Mouse (Mus musculus) brain, embryonic 14.5 days (tissue): ENCODE measurements around the gene Snapc4. TPM values are rescaled to one million over a fixed set of nuclear protein-coding genes. Genes with fewer than 3 reads are reported as not detected.

Source experiments
- DNase-seq: peaks from one replicate; pipeline ENCODE4 v3.0.0-alpha.2; 2011; ENCODE audit warnings: low read depth
- CTCF ChIP-seq: fragments of 200-500 bp; IDR thresholded peaks from 2 replicates; pipeline ENCODE4 v1.5.1; 2012; ENCODE audit warnings: inconsistent platforms, mild to moderate bottlenecking, moderate library complexity, borderline replicate concordance; ENCODE audit not compliant: insufficient read depth, insufficient read length; ENCODE audit errors: extremely low read depth
- POLR2A ChIP-seq: fragments of 200-500 bp; IDR thresholded peaks from 2 replicates; pipeline ENCODE4 v1.6.1; 2012; ENCODE audit warnings: mild to moderate bottlenecking, inconsistent platforms, borderline replicate concordance; ENCODE audit not compliant: poor library complexity, insufficient read depth, insufficient read length, severe bottlenecking; ENCODE audit errors: extremely low read depth
- polyA plus RNA-seq: library from polyadenylated mRNA; depleted of rRNA; stranded (reverse); fragments of >200 nt; gene quantifications from 2 replicates; pipeline ENCODE4 v1.2.3, GENCODE M21; 2012

Gene Snapc4
- polyA plus RNA-seq, 1 experiment = 52.9 TPM

DNA sequence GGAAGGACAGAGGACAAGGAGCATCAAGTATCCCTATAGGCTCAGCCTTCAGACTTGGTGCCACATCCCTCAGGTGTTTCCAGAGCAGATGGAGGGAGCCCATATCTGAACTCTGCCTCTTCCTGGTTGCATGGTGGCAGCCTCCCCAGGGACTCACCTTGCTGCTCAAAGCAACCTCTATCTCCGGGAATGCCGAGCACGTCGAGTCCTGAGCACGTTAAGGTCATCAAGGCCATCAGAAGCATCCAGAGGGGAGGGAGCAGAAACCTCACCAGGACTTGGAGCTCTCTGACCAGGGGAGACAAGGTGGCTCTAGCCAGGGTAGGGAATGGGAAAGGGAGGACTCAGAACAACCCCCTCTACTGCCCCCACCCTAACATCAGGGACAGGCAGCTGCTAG is 17.0 kb downstream of the Snapc4 start:
- TF ChIP-seq POLR2A (no peak), CTCF (no peak)
- DNase-seq = no peak

DNA sequence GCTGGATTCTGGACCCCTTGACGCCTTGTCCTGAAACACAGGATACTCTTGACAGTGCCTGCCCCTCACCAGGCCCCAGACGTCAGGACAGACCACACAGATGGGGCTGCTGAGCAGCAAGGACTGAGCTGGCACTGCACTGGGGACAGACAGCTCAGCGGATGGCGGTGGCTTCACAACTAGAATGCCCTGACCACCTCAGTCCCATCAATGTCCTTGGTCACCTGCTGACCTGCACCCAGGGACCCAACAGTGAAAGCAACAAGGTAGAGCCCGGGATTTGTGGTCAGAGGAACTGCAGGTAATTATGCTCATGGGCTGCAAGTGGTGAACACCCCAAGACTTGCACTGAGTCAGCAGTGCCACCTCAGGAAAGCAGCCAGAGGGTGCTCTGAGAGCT is 17.5 kb downstream of the Snapc4 start:
- TF ChIP-seq CTCF (no peak), POLR2A (no peak)
- DNase-seq = no peak

- DNase-seq = no peak
- TF ChIP-seq CTCF (no peak), POLR2A (no peak)
These were observed 19.7 kb downstream of the Snapc4 start, which contains the start of gene Card9 for GRCm38 (mm10) chr2:26360772-26361171. Card9 (minus strand) TSS chr2:26360918.

- no peak for DNase-seq
These were observed 20.5 kb downstream of the Snapc4 start for GRCm38 (mm10) chr2:26359983-26360382.

DNA sequence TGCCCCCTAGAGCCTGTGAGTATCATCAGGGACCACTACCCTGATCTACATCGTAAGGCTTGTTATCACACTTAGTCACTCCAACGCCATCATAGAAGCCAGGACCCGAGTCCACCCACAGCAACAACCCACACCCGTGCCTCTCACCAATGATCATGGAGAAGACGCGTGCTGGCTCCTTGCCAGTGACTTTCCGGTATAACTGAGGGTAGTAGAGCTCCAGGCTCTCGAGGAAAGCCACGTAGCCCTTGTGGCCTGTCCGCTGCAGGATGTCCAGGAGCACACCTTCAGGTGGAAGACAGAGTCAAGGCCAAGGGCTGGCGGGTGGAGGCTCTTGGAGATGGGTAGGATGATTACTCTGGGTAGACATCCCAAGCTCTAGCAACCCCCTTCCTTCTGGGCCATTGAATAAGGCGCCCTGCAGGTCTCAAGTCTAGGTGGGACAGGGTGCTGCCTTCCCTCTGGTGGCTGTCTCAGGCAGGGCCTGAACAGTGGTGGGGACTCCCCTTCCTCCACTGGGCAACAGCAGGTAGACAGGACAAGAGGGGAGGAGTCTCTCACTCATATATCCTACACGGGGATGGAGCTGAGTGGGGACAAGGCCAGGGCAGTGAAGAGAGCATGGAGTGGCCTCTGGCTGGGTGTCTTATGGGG is 21.7 kb downstream of the Snapc4 start:
- TF ChIP-seq CTCF (no peak), POLR2A (no peak)
- no peak for DNase-seq

More at GRCm38 (mm10) chr2:26359983-26360382, 20.5 kb downstream of the Snapc4 start:
- TF ChIP-seq CTCF = no peak
- TF ChIP-seq POLR2A = no peak

DNA sequence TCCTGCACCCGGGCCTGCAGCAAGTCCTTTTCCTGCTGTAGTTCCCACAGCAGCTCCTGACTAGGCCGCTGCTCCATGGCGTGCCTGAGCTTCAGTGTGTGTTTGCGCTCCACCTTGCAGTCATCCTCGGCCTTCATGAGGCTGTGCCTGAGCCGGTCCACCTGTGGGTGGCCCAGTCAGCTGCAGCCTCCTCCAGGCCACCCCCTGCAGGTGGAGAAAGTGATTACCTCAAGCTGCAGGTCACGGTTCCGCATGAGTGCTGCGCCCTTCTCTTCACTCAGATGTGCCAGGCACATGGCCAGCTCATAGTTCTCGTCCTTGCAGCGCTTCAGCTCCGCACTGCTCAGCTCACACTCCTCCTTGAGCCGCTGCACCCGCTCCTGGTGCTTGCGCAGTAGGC is 23.0 kb downstream of the Snapc4 start:
- no peak for TF ChIP-seq CTCF
- no peak for TF ChIP-seq POLR2A
- DNase-seq = no peak

- no peak for TF ChIP-seq POLR2A
- TF ChIP-seq CTCF = no peak
- no peak for DNase-seq
These were observed 23.8 kb downstream of the Snapc4 start for GRCm38 (mm10) chr2:26356678-26357077.

DNA sequence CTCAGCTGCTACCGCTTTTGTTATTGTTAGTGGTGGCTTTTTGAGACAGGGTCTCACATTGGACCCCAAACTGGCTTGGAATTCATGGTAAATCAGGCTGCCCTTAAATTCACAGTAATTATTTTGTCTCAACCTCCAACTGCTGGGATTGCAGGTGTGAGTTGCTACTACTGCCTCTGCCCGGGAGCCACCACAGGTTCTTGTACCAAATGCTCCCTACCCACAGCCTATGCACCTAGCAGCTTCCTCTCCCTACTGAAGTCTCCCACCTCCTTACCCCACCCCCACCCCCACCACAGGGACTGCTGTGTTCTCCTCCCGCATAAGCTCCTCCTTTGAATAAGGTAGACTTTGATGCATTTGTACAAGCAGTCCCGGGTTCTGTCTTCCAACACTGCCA is 24.2 kb downstream of the Snapc4 start:
- no peak for DNase-seq
- TF ChIP-seq CTCF (no peak), POLR2A (no peak)

GRCm38 (mm10) chr2:26354401-26354800 is 26.1 kb downstream of the Snapc4 start:
- DNase-seq = no peak
- no peak for TF ChIP-seq POLR2A
- no peak for TF ChIP-seq CTCF

DNA sequence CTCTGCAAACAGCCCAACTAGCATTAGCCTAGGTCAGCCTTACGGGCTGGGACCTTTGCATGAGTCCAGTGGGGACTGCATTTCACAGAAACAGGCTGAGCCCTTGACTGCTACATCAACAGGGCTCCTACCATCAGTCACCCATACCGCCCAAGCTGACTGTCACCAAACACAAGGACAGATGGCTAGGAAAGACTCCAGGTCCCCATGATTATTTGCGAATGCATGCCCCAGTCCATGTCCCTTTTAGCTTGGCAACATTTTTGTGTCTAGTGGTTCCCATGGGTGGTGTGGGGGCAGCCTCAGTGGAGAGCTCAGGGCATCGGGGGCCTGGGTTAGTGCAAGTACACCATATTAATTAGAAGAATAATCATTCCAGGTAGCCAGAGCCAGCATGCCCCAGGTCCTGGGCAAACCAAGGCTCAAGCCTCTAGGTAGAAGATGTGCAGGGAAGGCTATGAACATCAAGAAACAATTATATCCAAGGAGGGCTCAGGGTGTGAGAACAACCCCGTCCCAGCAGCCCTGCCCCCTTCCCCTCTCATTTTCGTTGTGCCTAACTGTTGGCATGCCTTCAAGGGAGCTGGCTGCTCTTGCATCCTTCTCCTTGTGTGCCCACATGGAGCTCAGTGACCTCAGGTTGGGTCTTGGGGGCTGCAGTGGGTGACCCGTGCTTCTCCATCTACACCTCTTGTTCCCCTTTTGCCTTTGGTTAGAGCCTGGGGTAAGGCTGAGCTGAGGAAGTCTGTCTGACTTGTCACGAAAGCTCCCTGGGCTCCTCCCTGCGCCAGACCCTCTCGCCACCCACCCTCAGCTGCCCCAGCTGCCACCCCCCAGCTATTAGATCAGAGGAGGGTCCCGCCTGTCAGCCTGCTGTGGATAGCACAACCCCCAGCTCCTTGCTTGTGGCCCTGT is 27.1 kb downstream of the Snapc4 start:
- no peak for DNase-seq
- TF ChIP-seq CTCF = no peak
- no peak for TF ChIP-seq POLR2A

- DNase-seq = no peak
- TF ChIP-seq POLR2A = no peak
- TF ChIP-seq CTCF = no peak
These were observed 28.1 kb downstream of the Snapc4 start for GRCm38 (mm10) chr2:26352291-26352910.

DNA sequence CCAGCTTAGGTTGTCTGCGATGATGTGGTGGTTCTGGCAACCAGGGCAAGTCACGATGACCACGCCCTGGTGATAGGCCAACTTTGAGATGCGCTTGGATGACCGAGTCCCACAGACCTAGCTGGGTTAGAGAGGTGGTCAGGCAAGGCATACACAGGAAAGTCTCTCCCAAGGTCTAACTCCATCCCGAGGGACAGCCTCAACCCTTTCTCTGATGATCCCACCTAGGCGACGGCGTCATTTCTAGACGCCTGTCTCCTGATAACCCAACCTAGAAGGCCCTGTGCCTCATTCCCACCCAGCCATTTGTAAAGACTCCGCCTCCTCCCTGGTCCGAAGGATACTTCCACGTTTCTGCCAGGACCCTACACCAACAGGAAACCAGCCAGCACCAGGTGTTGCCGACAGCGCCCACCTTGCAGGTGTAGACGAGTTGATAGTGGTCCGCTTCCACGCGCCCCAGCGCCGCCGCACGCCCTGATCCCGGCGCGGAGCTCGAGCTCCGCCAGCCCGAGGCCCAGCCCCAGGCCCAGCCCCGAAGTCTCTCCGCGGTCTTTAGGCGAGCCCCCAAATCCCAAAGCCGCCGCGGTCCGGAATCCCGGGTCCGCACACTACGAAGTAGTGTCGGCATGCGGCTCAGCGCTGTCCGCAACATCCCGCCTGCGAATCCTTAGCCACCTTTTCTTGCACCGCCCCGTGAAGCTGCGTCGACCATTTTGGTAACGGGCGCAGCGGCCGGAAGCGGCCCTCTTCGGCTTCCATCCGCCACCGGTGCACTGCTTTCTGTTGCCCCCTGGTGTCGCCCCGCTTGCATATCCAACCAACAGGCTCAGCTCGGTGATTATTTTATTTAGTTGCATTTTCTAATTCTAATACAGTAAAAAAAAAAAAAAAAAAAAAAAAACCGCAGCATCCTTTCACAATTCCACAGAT is 28.8 kb downstream of the Snapc4 start, which contains the start of gene Dnlz:
Gene Dnlz (minus strand): TSS at position 753 of the 933 bp plus-strand sequence.
- TF ChIP-seq POLR2A = peak; percentile 7; the same call in 1 of the 2 replicates
- peak; percentile 78 for TF ChIP-seq CTCF
- DNase-seq = peak; percentile 98

DNA sequence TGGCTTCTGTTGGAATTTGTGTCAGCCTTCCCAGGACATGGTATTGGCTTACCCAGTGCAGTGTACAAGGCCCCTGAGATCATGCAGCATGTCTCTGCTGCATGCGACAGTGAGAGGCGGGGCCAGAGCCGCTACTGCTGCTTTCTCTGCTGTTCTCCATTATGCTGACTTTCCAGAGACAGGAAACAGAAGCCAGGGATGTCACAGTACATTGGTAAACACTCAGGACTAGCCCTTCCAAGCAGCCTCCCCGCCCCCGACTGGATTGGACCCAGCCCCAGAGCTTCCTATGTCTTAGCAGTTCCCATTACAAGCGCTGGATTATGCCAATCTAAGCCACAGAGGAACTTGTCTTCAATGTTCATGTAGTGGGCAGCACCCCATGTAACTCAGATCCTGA is 32.2 kb downstream of the Snapc4 start:
- DNase-seq = no peak
- no peak for TF ChIP-seq POLR2A
- TF ChIP-seq CTCF = no peak
